In the genomic region with DNA sequence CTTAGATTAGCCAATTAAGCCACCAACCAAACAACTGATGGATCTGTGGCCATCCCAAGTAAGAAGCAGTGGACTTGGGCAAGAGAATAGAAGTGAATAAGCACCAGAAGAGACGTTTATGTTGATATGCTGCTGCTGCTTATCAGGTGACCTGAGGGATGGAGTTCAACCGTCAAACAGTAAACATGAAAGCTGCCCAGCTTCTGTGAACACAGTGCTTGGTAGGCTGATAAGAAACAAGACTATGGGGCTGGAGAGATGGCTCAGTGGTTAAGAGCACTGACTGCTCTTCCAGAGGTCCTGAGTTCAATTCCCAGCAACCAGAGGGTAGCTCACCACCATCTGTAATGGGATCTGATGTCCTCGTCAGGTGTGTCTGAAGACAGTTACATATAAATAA, we compare ENCODE assay signal across 26 mouse cellular contexts.
A peak's percentile ranks its signal among the peaks of the same experiment; 100 is the strongest.
DNase-seq lines count a peak whose midpoint lies in the region; ATAC-seq and TF ChIP-seq lines count a peak whose summit lies in the region.
"Had no signal": no experiment of that assay in that cellular context is flagged by ENCODE, and none has a peak within 500 bp of the region (broad histone marks: within the 10 kb centered on the region; RNA-seq: fewer than 3 reads in every experiment).

No protein-coding gene starts in this region.

- no peak for DNase-seq in liver, postnatal 0 days
- DNase-seq in MEL (ENCODE audit: low read depth, low spot score), result no peak
- peak; percentile 11 for DNase-seq in c-Kit-positive CD71-positive TER-119-negative erythroid progenitor cells, embryonic 14.5 days (ENCODE audit: low read depth)
- no peak for DNase-seq in limb, embryonic 10.5 days (ENCODE audit: low spot score)
- no peak for DNase-seq in frontal cortex, adult 2 months (ENCODE audit: extremely low spot score in 1 of 2, low spot score in 1 of 2)
- DNase-seq: adrenal gland, adult 8-10 months; adrenal gland, postnatal 14 days; adrenal gland, postnatal 36 days; cerebellum, adult 11 months; cerebellum, adult 18-20 months; cerebellum, adult 8-10 months; cerebellum, adult 9-11 months; cerebellum, postnatal 14 days; cerebellum, postnatal 36 days; embryo, embryonic 11 days had no signal

- no peaks in the 10 kb centered on the region for H3K4me1 ChIP-seq in liver, embryonic 12.5 days
- no peaks in the 10 kb centered on the region for H3K4me1 ChIP-seq in liver, postnatal 0 days (ENCODE audit: insufficient read depth)
- no peaks in the 10 kb centered on the region for H3K4me1 ChIP-seq in MEL (ENCODE audit: control insufficient read depth in 1 of 2, insufficient read depth in 2 of 2, low read length in 2 of 2)
- peaks cover 8% of the 10 kb centered on the region for H3K4me1 ChIP-seq in limb, embryonic 10.5 days
- H3K4me1 ChIP-seq: embryonic facial prominence, embryonic 15.5 days had no signal

- H3K36me3 ChIP-seq in liver, embryonic 12.5 days, result peaks cover 91% of the 10 kb centered on the region
- H3K36me3 ChIP-seq in liver, postnatal 0 days (replicated peaks; ENCODE audit: insufficient read depth, low read length), result peaks cover 28% of the 10 kb centered on the region
- peaks cover 0 to 9% of the 10 kb centered on the region in 2 experiments; a peak in 2 of 4 replicates for H3K36me3 ChIP-seq in MEL (ENCODE audit: control insufficient read depth in 1 of 2, insufficient read depth in 2 of 2, low read length in 2 of 2)
- no peaks in the 10 kb centered on the region for H3K36me3 ChIP-seq in limb, embryonic 10.5 days
- H3K36me3 ChIP-seq: embryonic facial prominence, embryonic 13.5 days; embryonic facial prominence, embryonic 15.5 days had no signal

- no peak overlapping the region for H3K4me3 ChIP-seq in liver, embryonic 12.5 days
- no peak overlapping the region for H3K4me3 ChIP-seq in liver, postnatal 0 days (ENCODE audit: low read depth, low read length)
- H3K4me3 ChIP-seq in MEL (ENCODE audit: control insufficient read depth in 1 of 2, insufficient read depth in 1 of 2, low read depth in 2 of 2, low read length in 2 of 2), result no peak overlapping the region
- no peak overlapping the region for H3K4me3 ChIP-seq in limb, embryonic 10.5 days
- H3K4me3 ChIP-seq: embryonic facial prominence, embryonic 13.5 days; embryonic facial prominence, embryonic 15.5 days; erythroblast, embryonic 14.5 days; forebrain, embryonic 10.5 days; forebrain, embryonic 12.5 days had no signal

- no peak for TF ChIP-seq POLR2A in MEL (IDR thresholded peaks at IDR 0.05; ENCODE audit: control insufficient read depth in 1 of 2, insufficient read depth in 1 of 2, low read depth in 1 of 2, low read length in 2 of 2, poor library complexity in 1 of 2)

- WGBS in liver, embryonic 12.5 days (ENCODE audit: insufficient replicate concordance), result 40% methylated on average over 3 of the region's 3 CpGs
- 44% methylated on average over 3 of the region's 3 CpGs for WGBS in liver, postnatal 0 days (ENCODE audit: insufficient replicate concordance)
- 78% methylated on average over 3 of the region's 3 CpGs for WGBS in limb, embryonic 10.5 days

- TF ChIP-seq EP300 in liver, postnatal 0 days (IDR thresholded peaks at IDR 0.05; ENCODE audit: low read depth), result no peak
- no peak for TF ChIP-seq EP300 in MEL (IDR thresholded peaks at IDR 0.05; ENCODE audit: low read depth in 1 of 2, low read length in 2 of 2)

- TF ChIP-seq RAD21 in MEL (IDR thresholded peaks at IDR 0.05; ENCODE audit: low read depth, low read length), result no peak

- no peaks in the 10 kb centered on the region for H3K9me3 ChIP-seq in liver, embryonic 12.5 days (replicated peaks)
- H3K9me3 ChIP-seq in liver, postnatal 0 days (ENCODE audit: low read length), result no peaks in the 10 kb centered on the region
- H3K9me3 ChIP-seq in MEL (replicated peaks; ENCODE audit: insufficient read depth, low read length), result no peaks in the 10 kb centered on the region
- H3K9me3 ChIP-seq in limb, embryonic 10.5 days (replicated peaks), result no peaks in the 10 kb centered on the region
- H3K9me3 ChIP-seq: embryonic facial prominence, embryonic 13.5 days; embryonic facial prominence, embryonic 15.5 days; forebrain, embryonic 10.5 days; forebrain, embryonic 12.5 days had no signal

- no peak overlapping the region for H3K27ac ChIP-seq in liver, embryonic 12.5 days
- no peak overlapping the region for H3K27ac ChIP-seq in liver, postnatal 0 days (ENCODE audit: low read depth)
- no peak overlapping the region for H3K27ac ChIP-seq in MEL (ENCODE audit: control insufficient read depth, low read depth, low read length)
- no peak overlapping the region for H3K27ac ChIP-seq in limb, embryonic 10.5 days
- H3K27ac ChIP-seq: embryonic facial prominence, embryonic 13.5 days; embryonic facial prominence, embryonic 15.5 days; forebrain, embryonic 10.5 days; forebrain, embryonic 12.5 days had no signal

- no peak for TF ChIP-seq CTCF in liver, postnatal 0 days (IDR thresholded peaks at IDR 0.05; ENCODE audit: low read depth)
- TF ChIP-seq CTCF in MEL (IDR thresholded peaks at IDR 0.05 in 2 of 3, conservative IDR thresholded peaks at IDR 0.05 in 1 of 3; ENCODE audit: control insufficient read depth in 1 of 3, insufficient read depth in 1 of 3, low read depth in 2 of 3, low read length in 3 of 3, poor library complexity in 1 of 3, severe bottlenecking in 1 of 3), result no peak

- no peaks in the 10 kb centered on the region for H3K79me2 ChIP-seq in MEL (ENCODE audit: control insufficient read depth, insufficient read depth, low read length, poor library complexity)

- ATAC-seq in liver, embryonic 12.5 days, result 0 out of 2 replicates have a peak, but pooled peaks have one; percentile 35
- ATAC-seq in liver, postnatal 0 days, result no peak
- peak; percentile 74 for ATAC-seq in megakaryocyte-erythroid progenitor cell, adult 5-6 weeks (replicated peaks; ENCODE audit: low FRiP score, low TSS enrichment, poor library complexity, severe bottlenecking)
- ATAC-seq: activated CD4-positive, CD25-positive, alpha-beta regulatory T cell, adult 4 months; forebrain, embryonic 14.5 days; forebrain, embryonic 16.5 days; Patski had no signal

- no peak overlapping the region for H3K9ac ChIP-seq in liver, embryonic 12.5 days
- no peak overlapping the region for H3K9ac ChIP-seq in liver, postnatal 0 days (replicated peaks)
- H3K9ac ChIP-seq in MEL (ENCODE audit: control insufficient read depth, low read depth, low read length, poor library complexity, severe bottlenecking), result no peak overlapping the region
- H3K9ac ChIP-seq: embryonic facial prominence, embryonic 13.5 days; embryonic facial prominence, embryonic 15.5 days; forebrain, embryonic 12.5 days had no signal

- H3K4me2 ChIP-seq in liver, embryonic 12.5 days, result no peak overlapping the region
- H3K4me2 ChIP-seq in liver, postnatal 0 days (ENCODE audit: low read depth, low read length), result no peak overlapping the region
- H3K4me2 ChIP-seq: embryonic facial prominence, embryonic 13.5 days; embryonic facial prominence, embryonic 15.5 days; forebrain, embryonic 12.5 days had no signal

- no peaks in the 10 kb centered on the region for H3K27me3 ChIP-seq in liver, embryonic 12.5 days (replicated peaks)
- H3K27me3 ChIP-seq in liver, postnatal 0 days (ENCODE audit: insufficient read depth, low read length), result no peaks in the 10 kb centered on the region
- no peaks in the 10 kb centered on the region for H3K27me3 ChIP-seq in MEL (ENCODE audit: control insufficient read depth in 1 of 2, insufficient read depth in 2 of 2, low read length in 2 of 2)
- no peaks in the 10 kb centered on the region for H3K27me3 ChIP-seq in limb, embryonic 10.5 days (ENCODE audit: low read depth, poor library complexity, severe bottlenecking)
- H3K27me3 ChIP-seq: embryonic facial prominence, embryonic 15.5 days; forebrain, embryonic 12.5 days had no signal

TF ChIP-seq in MEL, 35 proteins besides CTCF, POLR2A, EP300 and RAD21:
- no peak for TF ChIP-seq GATA1 (IDR thresholded peaks at IDR 0.05; ENCODE audit: low read depth, low read length)
- no peak for TF ChIP-seq SMC3 (IDR thresholded peaks at IDR 0.05; ENCODE audit: low read depth, low read length)
- TF ChIP-seq TBP (IDR thresholded peaks at IDR 0.05; ENCODE audit: low read depth, low read length), result peak; percentile 61
